Mouse (Mus musculus) lung, embryonic 16.5 days (tissue): Measurements from ENCODE around the gene Ly6g6f. TPM values are rescaled to one million over a fixed set of nuclear protein-coding genes. Genes with fewer than 3 reads are reported as not detected.

Source experiments
- ATAC-seq: fragments of 200-750 bp; cut with Nextera tagmentation; 2 replicates; pipeline ENCODE4 v1.8.0; 2017; ENCODE audit warnings: low read depth, mild to moderate bottlenecking, moderate library complexity
- H3K27ac ChIP-seq: fragments of 300-500 bp; sonication (generic); 2 replicates; pipeline ENCODE4 v1.5.1; 2014; ENCODE audit warnings: mild to moderate bottlenecking, control low read depth, low read length
- H3K27me3 ChIP-seq: fragments of 300-500 bp; sonication (generic); 2 replicates; pipeline ENCODE4 v1.6.1; 2014; ENCODE audit warnings: low read depth, low read length, mixed read lengths; ENCODE audit not compliant: control insufficient read depth, insufficient read depth
- H3K36me3 ChIP-seq: fragments of 300-500 bp; sonication (generic); 2 replicates; pipeline ENCODE4 v1.6.1; 2014; ENCODE audit warnings: low read length; ENCODE audit not compliant: control insufficient read depth, insufficient read depth
- H3K4me1 ChIP-seq: fragments of 300-500 bp; sonication (generic); replicated peaks from 2 replicates; pipeline ENCODE4 v1.6.1; 2014; ENCODE audit warnings: low read length, mixed read lengths; ENCODE audit not compliant: control insufficient read depth, insufficient read depth
- H3K4me2 ChIP-seq: fragments of 300-500 bp; sonication (generic); 2 replicates; pipeline ENCODE4 v1.6.1; 2014; ENCODE audit warnings: low read depth, low read length, control low read depth
- H3K4me3 ChIP-seq: fragments of 300-500 bp; sonication (generic); 2 replicates; pipeline ENCODE4 v1.5.1; 2014; ENCODE audit warnings: mild to moderate bottlenecking, low read length, control low read depth
- H3K9ac ChIP-seq: fragments of 300-500 bp; sonication (generic); 2 replicates; pipeline ENCODE4 v1.6.1; 2014; ENCODE audit warnings: low read length, control low read depth
- H3K9me3 ChIP-seq: fragments of 300-500 bp; sonication (generic); 2 replicates; pipeline ENCODE4 v1.6.1; 2016; ENCODE audit warnings: low read length; ENCODE audit not compliant: control insufficient read depth
- WGBS: fragments of 180-500 bp; shearing (Covaris S2); extraction: QIAGEN DNeasy Blood & Tissue Kit; methylation state at CpG from one replicate; pipeline ENCODE4 v1.1.7; 2014; 5-methylcytosine and 5-hydroxymethylcytosine counted together
- polyA plus RNA-seq: library from polyadenylated mRNA; unstranded; fragments of >200 nt; fragmentation: Nextera tagmentation; extraction: Ambion mirVana; gene quantifications from 2 replicates; pipeline ENCODE4 v1.2.1, GENCODE M21; 2015

Ly6g6f gene
- polyA plus RNA-seq, 1 experiment from 2014 or later: 0.79 TPM

GRCm38 (mm10) chr17:35115046-35116019, 29.9 kb upstream of the Ly6g6f start, which contains the start of gene Ly6g5b:
Gene Ly6g5b, minus strand, starts transcription at chr17:35115428.
- no peak within 1 kb of the TSS for H3K4me3 ChIP-seq
- H3K27me3 ChIP-seq: no peaks in the 10 kb centered on the region
- H3K4me2 ChIP-seq: no peak within 1 kb of the TSS
- H3K27ac ChIP-seq: no peak within 1 kb of the TSS
- no peaks in the 10 kb centered on the region for H3K9me3 ChIP-seq
- H3K4me1 ChIP-seq: peaks cover 8% of the 10 kb centered on the region
- no peak for ATAC-seq
- peaks cover 32% of the 10 kb centered on the region for H3K36me3 ChIP-seq
- WGBS: 81% methylated on average over 8 of the region's 8 CpGs
- no peak within 1 kb of the TSS for H3K9ac ChIP-seq

DNA sequence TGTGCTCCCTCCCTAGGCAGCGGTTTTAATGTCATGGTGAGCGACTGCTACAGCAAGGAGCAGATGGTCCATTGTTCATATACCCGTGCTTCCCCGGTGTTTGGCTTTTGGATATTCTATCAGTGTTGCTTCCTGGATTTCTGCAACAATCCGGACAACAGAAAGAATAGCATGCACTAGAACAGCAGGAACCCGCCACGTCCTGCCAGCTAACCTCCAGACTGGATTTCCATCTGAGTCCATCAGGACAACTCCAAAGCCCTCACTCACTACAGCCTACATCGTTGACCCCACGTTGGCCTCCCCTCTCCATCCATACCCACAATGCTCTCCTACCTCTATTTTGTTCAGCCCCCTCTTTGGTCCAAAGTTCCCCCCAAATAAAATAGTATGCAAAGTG, 26.4 kb upstream of the Ly6g6f start:
- Histone ChIP-seq H3K4me2 (no peak overlapping the region), H3K4me1 (no peaks in the 10 kb centered on the region), H3K27me3 (no peaks in the 10 kb centered on the region), H3K9me3 (no peaks in the 10 kb centered on the region), H3K9ac (no peak overlapping the region), H3K36me3 (peaks cover 13% of the 10 kb centered on the region), H3K4me3 (no peak overlapping the region), H3K27ac (no peak overlapping the region; the same call in 1 of the 2 replicates)
- 0 out of 2 replicates have a peak, but pooled peaks have one; percentile 27 for ATAC-seq
- WGBS: 56% methylated on average over 9 of the region's 9 CpGs

- Histone ChIP-seq H3K4me2 (no peak within 1 kb of the TSS), H3K4me3 (no peak within 1 kb of the TSS), H3K9me3 (no peaks in the 10 kb centered on the region), H3K9ac (no peak within 1 kb of the TSS), H3K4me1 (no peaks in the 10 kb centered on the region), H3K27me3 (no peaks in the 10 kb centered on the region), H3K27ac (no peak within 1 kb of the TSS), H3K36me3 (peaks cover 5% of the 10 kb centered on the region)
- no peak for ATAC-seq
- 77% methylated on average over 6 of the region's 6 CpGs for WGBS
Observed at GRCm38 (mm10) chr17:35108097-35108496, 22.7 kb upstream of the Ly6g6f start, which contains the start of gene Ly6g5c. Gene Ly6g5c, plus strand, starts transcription at chr17:35108279.

GRCm38 (mm10) chr17:35106522-35106921, 21.1 kb upstream of the Ly6g6f start:
- H3K4me2 ChIP-seq: no peak overlapping the region
- H3K9me3 ChIP-seq: no peaks in the 10 kb centered on the region
- ATAC-seq: no peak
- no peak overlapping the region for H3K4me3 ChIP-seq
- H3K9ac ChIP-seq: no peak overlapping the region
- H3K36me3 ChIP-seq: peaks cover 19% of the 10 kb centered on the region
- H3K4me1 ChIP-seq: no peaks in the 10 kb centered on the region
- H3K27me3 ChIP-seq: no peaks in the 10 kb centered on the region
- no peak overlapping the region for H3K27ac ChIP-seq
- 50% methylated on average over 3 of the region's 3 CpGs for WGBS

DNA sequence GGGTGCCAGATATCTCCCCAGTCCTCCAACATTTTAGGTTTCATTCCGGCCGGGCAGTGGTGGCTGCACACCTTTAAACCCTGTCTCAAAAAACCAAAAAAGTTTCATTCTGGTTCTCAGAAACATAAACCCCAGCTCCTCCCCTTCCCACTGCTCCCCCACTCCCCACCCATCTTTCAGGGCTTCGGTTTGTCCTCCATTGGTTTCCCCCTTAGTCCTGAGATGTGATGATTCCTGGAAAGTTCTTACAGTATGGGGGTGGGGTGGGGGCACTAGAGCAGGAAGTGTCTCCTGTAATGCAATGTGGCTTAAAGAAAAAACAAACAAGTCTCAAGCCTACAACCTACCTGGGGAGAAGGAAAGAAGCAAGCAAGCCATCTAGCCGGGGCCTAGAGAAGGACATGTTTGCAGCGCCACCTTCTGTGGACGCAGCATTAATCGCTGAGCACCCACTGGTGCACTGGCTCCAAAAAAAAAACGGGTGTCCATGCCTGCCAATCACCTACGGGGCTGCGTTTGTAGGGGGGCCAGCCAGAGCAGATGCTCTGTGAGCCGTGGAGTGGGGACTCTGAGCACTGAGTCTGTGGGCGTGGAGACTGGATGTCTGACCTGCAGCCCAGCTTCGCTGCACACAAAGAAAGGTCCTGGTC, 20.5 kb upstream of the Ly6g6f start:
- H3K9me3 ChIP-seq: no peaks in the 10 kb centered on the region
- no peaks in the 10 kb centered on the region for H3K27me3 ChIP-seq
- H3K27ac ChIP-seq: no peak overlapping the region
- H3K9ac ChIP-seq: 0 out of 2 replicates have a peak overlapping the region, but pooled peaks have one; percentile 22
- no peak overlapping the region for H3K4me2 ChIP-seq
- H3K4me3 ChIP-seq: no peak overlapping the region
- no peaks in the 10 kb centered on the region for H3K4me1 ChIP-seq
- 22% methylated on average over 13 of the region's 13 CpGs for WGBS
- ATAC-seq: no peak
- peaks cover 23% of the 10 kb centered on the region for H3K36me3 ChIP-seq

- Histone ChIP-seq H3K36me3 (peaks cover 27% of the 10 kb centered on the region), H3K9ac (no peak overlapping the region), H3K27me3 (no peaks in the 10 kb centered on the region), H3K4me3 (no peak overlapping the region), H3K9me3 (no peaks in the 10 kb centered on the region), H3K27ac (no peak overlapping the region), H3K4me1 (no peaks in the 10 kb centered on the region), H3K4me2 (no peak overlapping the region)
- 66% methylated on average over 6 of the region's 6 CpGs for WGBS
- no peak for ATAC-seq
Observed at GRCm38 (mm10) chr17:35104754-35105153, 19.3 kb upstream of the Ly6g6f start.

GRCm38 (mm10) chr17:35104079-35104478, 18.7 kb upstream of the Ly6g6f start:
- no peak for ATAC-seq
- Histone ChIP-seq H3K36me3 (peaks cover 32% of the 10 kb centered on the region), H3K4me2 (no peak overlapping the region), H3K9ac (no peak overlapping the region), H3K4me3 (no peak overlapping the region), H3K4me1 (no peaks in the 10 kb centered on the region), H3K9me3 (no peaks in the 10 kb centered on the region), H3K27ac (no peak overlapping the region), H3K27me3 (no peaks in the 10 kb centered on the region)
- 90% methylated on average over 7 of the region's 7 CpGs for WGBS

DNA sequence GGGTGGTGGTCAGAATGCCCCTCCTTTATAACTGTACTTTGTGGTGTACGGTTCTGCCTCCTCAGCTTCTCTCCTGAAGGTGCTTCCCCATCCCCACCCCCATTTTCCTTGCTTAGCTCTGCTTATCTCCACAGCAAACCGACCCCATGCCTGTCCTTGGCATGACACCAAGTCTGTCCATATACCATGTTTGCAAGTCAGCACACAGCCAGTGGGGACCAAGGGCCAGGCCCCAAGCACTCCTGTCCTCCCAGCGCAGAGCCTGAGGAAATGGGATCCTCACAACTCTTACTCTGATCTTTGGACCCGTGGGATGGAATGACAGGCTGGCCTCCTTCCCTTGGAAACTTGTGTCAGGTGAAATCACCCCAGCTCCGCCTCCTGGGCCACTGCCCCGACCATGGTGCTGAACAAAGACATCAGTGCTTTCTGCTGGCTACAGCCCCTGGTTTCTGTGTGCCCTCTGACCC, 17.8 kb upstream of the Ly6g6f start:
- H3K4me2 ChIP-seq: no peak overlapping the region
- ATAC-seq: no peak
- H3K4me3 ChIP-seq: no peak overlapping the region
- H3K4me1 ChIP-seq: no peaks in the 10 kb centered on the region
- no peak overlapping the region for H3K27ac ChIP-seq
- WGBS: 56% methylated on average over 6 of the region's 6 CpGs
- no peaks in the 10 kb centered on the region for H3K27me3 ChIP-seq
- H3K36me3 ChIP-seq: peaks cover 37% of the 10 kb centered on the region
- no peaks in the 10 kb centered on the region for H3K9me3 ChIP-seq
- H3K9ac ChIP-seq: no peak overlapping the region

DNA sequence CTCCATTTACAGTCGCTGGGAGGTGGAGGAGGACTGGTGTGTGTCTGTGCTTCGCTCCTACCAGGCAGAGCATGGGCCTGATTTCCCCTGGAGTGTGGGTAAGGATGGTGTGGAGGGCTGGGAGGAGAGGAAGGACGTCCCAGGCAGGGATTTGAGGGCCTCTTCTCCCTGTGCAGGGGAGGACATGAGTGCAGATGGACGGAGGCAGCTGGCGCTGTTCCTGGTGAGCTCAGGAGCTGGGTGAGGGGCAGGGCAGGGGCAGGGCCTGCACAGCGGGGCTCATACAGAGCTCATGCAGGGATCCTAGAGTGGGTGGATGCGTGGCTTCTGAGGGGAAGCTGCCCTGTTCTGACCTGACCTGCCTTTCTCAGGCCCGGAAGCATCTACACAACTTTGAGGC, 16.9 kb upstream of the Ly6g6f start:
- Histone ChIP-seq H3K9me3 (no peaks in the 10 kb centered on the region), H3K4me1 (no peaks in the 10 kb centered on the region), H3K4me2 (no peak overlapping the region), H3K4me3 (no peak overlapping the region), H3K27me3 (no peaks in the 10 kb centered on the region), H3K36me3 (peaks cover 38% of the 10 kb centered on the region), H3K27ac (no peak overlapping the region), H3K9ac (no peak overlapping the region)
- no peak for ATAC-seq
- WGBS: 68% methylated on average over 8 of the region's 8 CpGs
